Mouse (Mus musculus) erythroblast, embryonic 14.5 days (primary cell): ENCODE measurements around the gene Cxadr.

Experiments
- GATA1 ChIP-seq: IDR thresholded peaks from 2 replicates; pipeline ENCODE4 v1.6.1; 2012; ENCODE audit warnings: low read length, inconsistent platforms, mixed read lengths
- TAL1 ChIP-seq: IDR thresholded peaks from 3 replicates; pipeline ENCODE4 v1.6.1; 2012; ENCODE audit warnings: low read length, inconsistent platforms, mixed read lengths

DNA sequence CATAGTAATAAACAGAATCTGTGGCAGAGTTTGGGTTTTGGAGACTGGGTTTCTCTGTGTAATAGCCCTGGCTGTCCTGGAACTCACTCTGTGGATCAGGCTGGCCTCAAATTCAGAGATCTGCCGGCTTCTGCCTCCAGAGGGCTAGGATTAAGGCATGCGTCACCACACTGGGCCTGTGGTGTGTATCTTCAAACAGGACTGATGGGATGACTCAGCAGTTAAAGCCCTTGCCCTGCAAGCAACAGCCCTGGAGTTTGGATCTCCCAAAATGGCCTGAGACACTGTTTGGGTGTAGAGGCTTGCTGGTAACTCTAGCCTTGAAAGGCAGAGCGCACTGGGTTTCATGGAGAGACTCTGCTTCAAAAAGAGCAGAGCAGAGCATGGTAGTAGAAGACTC lies 98.1 kb downstream of the Cxadr start:
- TF ChIP-seq GATA1 (no peak), TAL1 (no peak)
